Mouse (Mus musculus) midbrain, embryonic 10.5 days (tissue): Measurements from ENCODE around the gene Hmgb2. TPM values are rescaled to one million over a fixed set of nuclear protein-coding genes. Genes with fewer than 3 reads are reported as not detected.

ENCODE experiments used
- DNase-seq: peaks from one replicate; pipeline ENCODE4 v3.0.0-alpha.2; 2017; ENCODE audit warnings: low spot score
- H3K27ac ChIP-seq: fragments of 300-500 bp; sonication (generic); replicated peaks from 2 replicates; pipeline ENCODE4 v1.5.1; 2016; ENCODE audit warnings: mild to moderate bottlenecking
- H3K27me3 ChIP-seq: fragments of 300-500 bp; sonication (generic); 2 replicates; pipeline ENCODE4 v1.6.1; 2016; ENCODE audit warnings: low read depth, mild to moderate bottlenecking; ENCODE audit not compliant: poor library complexity, severe bottlenecking
- H3K36me3 ChIP-seq: fragments of 300-500 bp; sonication (generic); 2 replicates; pipeline ENCODE4 v1.6.1; 2016; ENCODE audit warnings: mild to moderate bottlenecking, moderate library complexity
- H3K4me1 ChIP-seq: fragments of 300-500 bp; sonication (generic); 2 replicates; pipeline ENCODE4 v1.6.1; 2016
- H3K4me3 ChIP-seq: fragments of 300-500 bp; sonication (generic); 2 replicates; pipeline ENCODE4 v1.5.1; 2016; ENCODE audit warnings: mild to moderate bottlenecking, moderate library complexity
- H3K9me3 ChIP-seq: fragments of 300-500 bp; sonication (generic); replicated peaks from 2 replicates; pipeline ENCODE4 v1.6.1; 2016; ENCODE audit warnings: mild to moderate bottlenecking
- WGBS: fragments of 180-500 bp; shearing (Covaris S2); methylation state at CpG from one replicate; pipeline ENCODE4 v1.1.7; 2016; 5-methylcytosine and 5-hydroxymethylcytosine counted together
- polyA plus RNA-seq: library from polyadenylated mRNA; unstranded; fragments of >200 nt; fragmentation: Nextera tagmentation; extraction: Ambion mirVana; gene quantifications from 2 replicates; pipeline ENCODE4 v1.2.1, GENCODE M21; 2016

The Hmgb2 gene
- polyA plus RNA-seq, 1 experiment from 2014 or later, result 633 TPM

GRCm38 (mm10) chr8:57541405-57541804, 29.7 kb downstream of the Hmgb2 start:
- H3K27me3 ChIP-seq, result no peaks in the 10 kb centered on the region
- no peak overlapping the region for H3K4me3 ChIP-seq
- H3K36me3 ChIP-seq, result peaks cover 2% of the 10 kb centered on the region; the same call in 1 of the 2 replicates
- no peak overlapping the region for H3K27ac ChIP-seq
- H3K4me1 ChIP-seq, result no peaks in the 10 kb centered on the region
- no peak for DNase-seq
- 91% methylated on average over 9 of the region's 9 CpGs for WGBS
- no peaks in the 10 kb centered on the region for H3K9me3 ChIP-seq

- no peaks in the 10 kb centered on the region for H3K27me3 ChIP-seq
- WGBS, result 92% methylated on average over 3 of the region's 3 CpGs
- no peak for DNase-seq
Measured at GRCm38 (mm10) chr8:57546401-57546800, 34.7 kb downstream of the Hmgb2 start.

GRCm38 (mm10) chr8:57546834-57547233, 35.1 kb downstream of the Hmgb2 start:
- 91% methylated on average over 3 of the region's 3 CpGs for WGBS
- DNase-seq, result no peak
- Histone ChIP-seq H3K4me3 (no peak overlapping the region), H3K36me3 (peaks cover 5% of the 10 kb centered on the region; the same call in 1 of the 2 replicates), H3K27me3 (no peaks in the 10 kb centered on the region), H3K27ac (no peak overlapping the region), H3K4me1 (peaks cover 7% of the 10 kb centered on the region), H3K9me3 (no peaks in the 10 kb centered on the region)

More at GRCm38 (mm10) chr8:57546401-57546800, 34.7 kb downstream of the Hmgb2 start:
- H3K4me3 ChIP-seq, result no peak overlapping the region
- H3K36me3 ChIP-seq, result peaks cover under 1% of the 10 kb centered on the region; the same call in 1 of the 2 replicates
- peaks cover 7% of the 10 kb centered on the region for H3K4me1 ChIP-seq
- no peaks in the 10 kb centered on the region for H3K9me3 ChIP-seq
- H3K27ac ChIP-seq, result no peak overlapping the region

GRCm38 (mm10) chr8:57547581-57547980, 35.9 kb downstream of the Hmgb2 start:
- Histone ChIP-seq H3K9me3 (no peaks in the 10 kb centered on the region), H3K4me1 (peaks cover 7% of the 10 kb centered on the region), H3K4me3 (no peak overlapping the region), H3K36me3 (peaks cover 8% of the 10 kb centered on the region; the same call in 1 of the 2 replicates), H3K27me3 (no peaks in the 10 kb centered on the region), H3K27ac (0 out of 2 replicates have a peak overlapping the region, but pooled peaks have one; percentile 13)
- no peak for DNase-seq
- WGBS, result 75% methylated on average over 12 of the region's 12 CpGs

- peaks cover 6% of the 10 kb centered on the region for H3K4me1 ChIP-seq
- H3K27me3 ChIP-seq, result no peaks in the 10 kb centered on the region
- H3K4me3 ChIP-seq, result no peak overlapping the region
- H3K9me3 ChIP-seq, result no peaks in the 10 kb centered on the region
- peaks cover 8% of the 10 kb centered on the region; the same call in 1 of the 2 replicates for H3K36me3 ChIP-seq
- 87% methylated on average over 14 of the region's 14 CpGs for WGBS
- H3K27ac ChIP-seq, result no peak overlapping the region
- no peak for DNase-seq
Measured at GRCm38 (mm10) chr8:57552102-57553032, 40.7 kb downstream of the Hmgb2 start.

GRCm38 (mm10) chr8:57560926-57561325, 49.2 kb downstream of the Hmgb2 start:
- no peaks in the 10 kb centered on the region; the same call in 1 of the 2 replicates for H3K36me3 ChIP-seq
- WGBS, result 88% methylated on average over 9 of the region's 9 CpGs
- H3K9me3 ChIP-seq, result no peaks in the 10 kb centered on the region
- H3K4me1 ChIP-seq, result no peaks in the 10 kb centered on the region
- H3K4me3 ChIP-seq, result no peak overlapping the region
- DNase-seq, result no peak
- H3K27ac ChIP-seq, result no peak overlapping the region
- no peaks in the 10 kb centered on the region for H3K27me3 ChIP-seq

GRCm38 (mm10) chr8:57562741-57563140, 51.0 kb downstream of the Hmgb2 start:
- Histone ChIP-seq H3K36me3 (no peaks in the 10 kb centered on the region; the same call in 1 of the 2 replicates), H3K4me3 (no peak overlapping the region), H3K27me3 (no peaks in the 10 kb centered on the region), H3K27ac (no peak overlapping the region), H3K4me1 (no peaks in the 10 kb centered on the region), H3K9me3 (no peaks in the 10 kb centered on the region)
- DNase-seq, result no peak
- 97% methylated on average over 3 of the region's 3 CpGs for WGBS

- H3K9me3 ChIP-seq, result no peaks in the 10 kb centered on the region
- DNase-seq, result no peak
- H3K4me3 ChIP-seq, result no peak overlapping the region
- H3K27me3 ChIP-seq, result no peaks in the 10 kb centered on the region
- 0 out of 2 replicates have a peak, but pooled peaks cover 3% of the 10 kb centered on the region for H3K4me1 ChIP-seq
- no peak overlapping the region for H3K27ac ChIP-seq
- WGBS, result 93% methylated on average over 15 of the region's 15 CpGs
- no peaks in the 10 kb centered on the region; the same call in 1 of the 2 replicates for H3K36me3 ChIP-seq
Measured at GRCm38 (mm10) chr8:57563726-57564125, 52.0 kb downstream of the Hmgb2 start.

GRCm38 (mm10) chr8:57565039-57565438, 53.3 kb downstream of the Hmgb2 start:
- no peak for DNase-seq
- Histone ChIP-seq H3K27me3 (no peaks in the 10 kb centered on the region), H3K4me1 (peaks cover 12% of the 10 kb centered on the region), H3K36me3 (no peaks in the 10 kb centered on the region; the same call in 1 of the 2 replicates), H3K27ac (no peak overlapping the region), H3K9me3 (no peaks in the 10 kb centered on the region), H3K4me3 (no peak overlapping the region)
- 84% methylated on average over 6 of the region's 6 CpGs for WGBS

Other genes with a start within 250 kb of the Hmgb2 start
- not detected in 2 replicates for gene Hand2, start 190.9 kb upstream of the Hmgb2 start, polyA plus RNA-seq
- gene Scrg1, start 56.0 kb upstream of the Hmgb2 start, polyA plus RNA-seq, result 0.35 TPM in 1 of 2 replicates, not detected in the other
- gene Sap30, start 24.0 kb upstream of the Hmgb2 start, polyA plus RNA-seq, result 78.9 and 86.9 TPM in 2 replicates
- gene Galnt7, start 141.1 kb downstream of the Hmgb2 start, polyA plus RNA-seq, result 20.7 and 23.6 TPM in 2 replicates